8 mouse cellular contexts compared by ENCODE assay signal in genomic region chr11:102406401-102406800, GRCm38 (mm10). TPM values are rescaled to one million over a fixed set of nuclear protein-coding genes. Genes with fewer than 3 reads are reported as not detected.
DNase-seq lines count a peak whose midpoint lies in the region; ATAC-seq and TF ChIP-seq lines count a peak whose summit lies in the region.

No protein-coding gene starts in this region.

- H3K4me1 ChIP-seq in spleen, adult 2 months (ENCODE audit: control insufficient read depth, insufficient read depth, insufficient read length): no peaks in the 10 kb centered on the region
- H3K4me1 ChIP-seq in limb, embryonic 14.5 days (ENCODE audit: control insufficient read depth, insufficient read depth, low read length): peaks cover 8% of the 10 kb centered on the region
- H3K4me1 ChIP-seq in testis, adult 2 months (ENCODE audit: control insufficient read depth, insufficient read depth, low read length): peaks cover 17% of the 10 kb centered on the region

- H3K4me3 ChIP-seq in spleen, adult 2 months (ENCODE audit: extremely low read depth, insufficient read depth, insufficient read length): peak overlapping the region; percentile 81; the same call in 1 of the 2 replicates
- H3K4me3 ChIP-seq in limb, embryonic 14.5 days (replicated peaks; ENCODE audit: low read length): peak overlapping the region; percentile 67
- peak overlapping the region; percentile 99 for H3K4me3 ChIP-seq in testis, adult 2 months (ENCODE audit: control insufficient read depth, low read depth, low read length)

- peak overlapping the region; percentile 72 for H3K9ac ChIP-seq in limb, embryonic 14.5 days (ENCODE audit: low read depth, low read length, severe bottlenecking)

- no peak for TF ChIP-seq CTCF in spleen, adult 2 months (IDR thresholded peaks at IDR 0.05; ENCODE audit: extremely low read depth, insufficient read depth, insufficient read length, insufficient replicate concordance)
- TF ChIP-seq CTCF in testis, adult 2 months (IDR thresholded peaks at IDR 0.05; ENCODE audit: control insufficient read depth, insufficient read depth, insufficient replicate concordance, low read depth, low read length): no peak

- DNase-seq in cerebellum, adult 11-12 months: peak; percentile 71
- DNase-seq in cerebellum, adult 18-20 months: no peak
- DNase-seq in spleen, adult 2 months (ENCODE audit: low read depth in 1 of 2, low spot score in 2 of 2): no peak
- DNase-seq in spleen, postnatal 14 days (ENCODE audit: low spot score in 2 of 2): no peak
- DNase-seq in limb, embryonic 14.5 days (ENCODE audit: low spot score): no peak
- DNase-seq in spleen, adult 12 weeks (ENCODE audit: low spot score): no peak

- no peaks in the 10 kb centered on the region for H3K9me3 ChIP-seq in limb, embryonic 14.5 days (ENCODE audit: control insufficient read depth, low read length)

- no peak for ATAC-seq in limb, embryonic 14.5 days (ENCODE audit: low FRiP score, low read depth)
- no peak for ATAC-seq in frontal cortex, adult (ENCODE audit: low TSS enrichment)

- H3K4me2 ChIP-seq in limb, embryonic 14.5 days (replicated peaks; ENCODE audit: low read depth, low read length, severe bottlenecking): peak overlapping the region; percentile 96

- no peaks in the 10 kb centered on the region for H3K27me3 ChIP-seq in spleen, adult 2 months (ENCODE audit: control insufficient read depth, insufficient read depth, low read length)
- peaks cover 11% of the 10 kb centered on the region; the same call in 1 of the 2 replicates for H3K27me3 ChIP-seq in limb, embryonic 14.5 days (ENCODE audit: control insufficient read depth, insufficient read depth, low read length)
- H3K27me3 ChIP-seq in testis, adult 2 months (ENCODE audit: control insufficient read depth, insufficient read depth, low read length): no peaks in the 10 kb centered on the region

- WGBS in spleen, adult 2 months: 48% methylated on average over 3 of the region's 3 CpGs
- 9% methylated on average over 3 of the region's 3 CpGs for WGBS in limb, embryonic 14.5 days

- peaks cover 7% of the 10 kb centered on the region for H3K36me3 ChIP-seq in spleen, adult 2 months (ENCODE audit: control insufficient read depth, insufficient read depth, low read length)
- H3K36me3 ChIP-seq in limb, embryonic 14.5 days (ENCODE audit: control insufficient read depth, insufficient read depth, low read length): peaks cover 32% of the 10 kb centered on the region
- no peaks in the 10 kb centered on the region; the same call in 1 of the 2 replicates for H3K36me3 ChIP-seq in testis, adult 2 months (ENCODE audit: control insufficient read depth, insufficient read depth, low read length)

- TF ChIP-seq POLR2A in spleen, adult 2 months (IDR thresholded peaks at IDR 0.05; ENCODE audit: low read depth, low read length): no peak
- no peak for TF ChIP-seq POLR2A in limb, embryonic 14.5 days (IDR thresholded peaks at IDR 0.05; ENCODE audit: borderline replicate concordance, extremely low read depth, insufficient read depth, insufficient read length)
- TF ChIP-seq POLR2A in testis, adult 2 months (IDR thresholded peaks at IDR 0.05; ENCODE audit: control insufficient read depth, low read depth, low read length): no peak

- H3K27ac ChIP-seq in spleen, adult 2 months (ENCODE audit: insufficient read depth, low read length): no peak overlapping the region
- H3K27ac ChIP-seq in limb, embryonic 14.5 days (replicated peaks; ENCODE audit: low read depth, low read length): peak overlapping the region; percentile 83
- H3K27ac ChIP-seq in testis, adult 2 months (ENCODE audit: control insufficient read depth, insufficient read depth, low read depth, low read length): peak overlapping the region; percentile 93

RNA-seq across cellular contexts. Expression of gene Slc25a39, which starts 1.3 kb away (rescaled TPM):
- 348 and 407 TPM in 2 replicates for polyA plus RNA-seq in spleen, adult 2 months (2012; rRNA removed)
- 120 and 181 TPM in 2 replicates for polyA plus RNA-seq in limb, embryonic 14.5 days (2012; rRNA removed)
- polyA plus RNA-seq in limb, embryonic 14.5 days (2014; fragmentation: Nextera tagmentation; extraction: Ambion mirVana): 179 and 195 TPM in 2 replicates
- 1,405 and 1,456 TPM in 2 replicates for polyA plus RNA-seq in testis, adult 2 months (2012; rRNA removed)

RNA-seq across cellular contexts. Expression of gene Rundc3a, which starts 13.2 kb away (rescaled TPM):
- polyA plus RNA-seq in spleen, adult 2 months (2012; rRNA removed): 3.6 and 4.0 TPM in 2 replicates
- 2.9 and 3.2 TPM in 2 replicates for polyA plus RNA-seq in limb, embryonic 14.5 days (2012; rRNA removed)
- 1.0 and 1.1 TPM in 2 replicates for polyA plus RNA-seq in limb, embryonic 14.5 days (2014; fragmentation: Nextera tagmentation; extraction: Ambion mirVana)
- 53.7 and 55.6 TPM in 2 replicates for polyA plus RNA-seq in testis, adult 2 months (2012; rRNA removed)

RNA-seq across cellular contexts. Expression of gene Grn, which starts 23.7 kb away (rescaled TPM):
- 232 and 240 TPM in 2 replicates for polyA plus RNA-seq in spleen, adult 2 months (2012; rRNA removed)
- polyA plus RNA-seq in limb, embryonic 14.5 days (2012; rRNA removed): 120 and 135 TPM in 2 replicates
- 118 and 133 TPM in 2 replicates for polyA plus RNA-seq in limb, embryonic 14.5 days (2014; fragmentation: Nextera tagmentation; extraction: Ambion mirVana)
- polyA plus RNA-seq in testis, adult 2 months (2012; rRNA removed): 21.1 TPM in 2 replicates

RNA-seq across cellular contexts. Expression of gene Slc4a1, which starts 40.4 kb away (rescaled TPM):
- 301 and 381 TPM in 2 replicates for polyA plus RNA-seq in spleen, adult 2 months (2012; rRNA removed)
- polyA plus RNA-seq in limb, embryonic 14.5 days (2012; rRNA removed): 3.5 and 4.3 TPM in 2 replicates
- polyA plus RNA-seq in limb, embryonic 14.5 days (2014; fragmentation: Nextera tagmentation; extraction: Ambion mirVana): 2.8 and 6.6 TPM in 2 replicates
- polyA plus RNA-seq in testis, adult 2 months (2012; rRNA removed): not detected in 2 replicates

RNA-seq across cellular contexts. Expression of gene Fam171a2, which starts 41.1 kb away (rescaled TPM):
- polyA plus RNA-seq in spleen, adult 2 months (2012; rRNA removed): 4.1 and 5.2 TPM in 2 replicates
- polyA plus RNA-seq in limb, embryonic 14.5 days (2012; rRNA removed): 56.8 and 85.1 TPM in 2 replicates
- polyA plus RNA-seq in limb, embryonic 14.5 days (2014; fragmentation: Nextera tagmentation; extraction: Ambion mirVana): 8.9 and 10.0 TPM in 2 replicates
- 0.88 and 1.2 TPM in 2 replicates for polyA plus RNA-seq in testis, adult 2 months (2012; rRNA removed)

Comparison
In these comparisons a context has a peak if more than half of its experiments do, and no peak if none do; other contexts are left out.
1. RNA of gene Rundc3a, which starts 13.2 kb away (polyA plus RNA-seq): 53.7 to 55.6 TPM in testis, adult 2 months; 3.6 to 4.0 TPM in spleen, adult 2 months and 1.0 to 3.2 TPM in limb, embryonic 14.5 days; every median in the first group is over 10 times any median in the second.
2. Peak in every context shown above with its lines, with median percentiles within 50 percentile points of each other: H3K4me3 ChIP-seq.